Mouse (Mus musculus) midbrain, embryonic 12.5 days (tissue): ENCODE results near the gene Rxrb. TPM values are rescaled to one million over a fixed set of nuclear protein-coding genes. Genes with fewer than 3 reads are reported as not detected.

Experiments
- ATAC-seq: fragments of 200-750 bp; cut with Nextera tagmentation; 2 replicates; pipeline ENCODE4 v1.8.0; 2017; ENCODE audit warnings: low read depth, moderate TSS enrichment, moderate library complexity; ENCODE audit not compliant: low FRiP score
- H3K27ac ChIP-seq: fragments of 300-500 bp; sonication (generic); replicated peaks from 2 replicates; pipeline ENCODE4 v1.5.1; 2016; ENCODE audit warnings: mild to moderate bottlenecking
- H3K27me3 ChIP-seq: fragments of 300-500 bp; sonication (generic); 2 replicates; pipeline ENCODE4 v1.6.1; 2016; ENCODE audit warnings: mild to moderate bottlenecking
- H3K36me3 ChIP-seq: fragments of 300-500 bp; sonication (generic); 2 replicates; pipeline ENCODE4 v1.6.1; 2016
- H3K4me1 ChIP-seq: fragments of 300-500 bp; sonication (generic); 2 replicates; pipeline ENCODE4 v1.6.1; 2016
- H3K4me2 ChIP-seq: fragments of 300-500 bp; sonication (generic); replicated peaks from 2 replicates; pipeline ENCODE4 v1.6.1; 2016; ENCODE audit warnings: mild to moderate bottlenecking, moderate library complexity
- H3K4me3 ChIP-seq: fragments of 300-500 bp; sonication (generic); 2 replicates; pipeline ENCODE4 v1.5.1; 2016; ENCODE audit warnings: mild to moderate bottlenecking
- H3K9ac ChIP-seq: fragments of 300-500 bp; sonication (generic); replicated peaks from 2 replicates; pipeline ENCODE4 v1.6.1; 2016; ENCODE audit warnings: mild to moderate bottlenecking, moderate library complexity
- H3K9me3 ChIP-seq: fragments of 300-500 bp; sonication (generic); 2 replicates; pipeline ENCODE4 v1.6.1; 2016; ENCODE audit warnings: mild to moderate bottlenecking
- WGBS: fragments of 180-500 bp; shearing (Covaris S2); methylation state at CpG from one replicate; pipeline ENCODE4 v1.1.7; 2016; 5-methylcytosine and 5-hydroxymethylcytosine counted together
- polyA plus RNA-seq: library from polyadenylated mRNA; unstranded; fragments of >200 nt; fragmentation: Nextera tagmentation; extraction: Ambion mirVana; gene quantifications from 2 replicates; pipeline ENCODE4 v1.2.1, GENCODE M21; 2016

Gene Rxrb
- polyA plus RNA-seq, 1 experiment from 2014 or later = 68.4 TPM

DNA sequence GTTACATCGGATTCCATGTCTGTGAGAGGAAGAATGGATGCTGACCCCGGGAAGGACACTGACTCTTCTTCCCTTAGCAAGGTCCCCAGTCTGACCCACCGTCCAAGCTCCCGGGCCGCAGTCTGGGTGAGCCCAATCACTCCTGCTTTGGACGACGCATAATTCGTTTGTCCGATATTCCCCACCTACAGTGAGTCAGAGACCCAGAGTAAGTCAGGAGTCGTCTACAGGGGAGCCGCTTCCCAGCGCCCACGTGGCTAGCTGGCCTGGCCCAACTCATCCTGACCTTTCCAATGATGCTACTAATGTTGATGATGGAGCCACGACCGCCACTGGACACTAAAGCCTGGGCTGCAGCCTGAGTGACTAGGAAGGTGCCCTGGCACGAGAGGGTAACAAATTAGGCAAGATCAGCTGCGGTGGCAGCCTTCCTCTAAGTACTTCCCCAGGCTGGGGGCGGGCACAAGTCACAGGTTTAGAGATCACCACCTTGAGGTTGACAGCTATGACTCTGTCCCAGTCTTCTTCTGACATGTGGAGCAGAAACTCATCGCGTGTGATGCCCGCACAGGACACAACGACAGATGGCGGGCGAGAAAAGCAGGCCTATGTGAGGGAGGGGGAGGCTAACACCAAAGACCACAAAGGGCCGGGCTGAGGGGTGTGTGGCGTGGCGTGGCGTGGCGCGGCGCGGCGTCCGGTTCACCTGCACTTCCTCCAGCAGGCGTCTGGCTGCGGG lies 4.5 kb upstream of the Rxrb start:
- peaks cover 67% of the 10 kb centered on the region for H3K4me1 ChIP-seq
- H3K9ac ChIP-seq = peak overlapping the region; percentile 88
- H3K36me3 ChIP-seq = peaks cover 32% of the 10 kb centered on the region
- peak overlapping the region; percentile 88 for H3K4me2 ChIP-seq
- no peaks in the 10 kb centered on the region for H3K9me3 ChIP-seq
- ATAC-seq = no peak
- peak overlapping the region; percentile 96 for H3K27ac ChIP-seq
- no peaks in the 10 kb centered on the region for H3K27me3 ChIP-seq
- WGBS = 4% methylated on average over 24 of the region's 36 CpGs
- H3K4me3 ChIP-seq = peak overlapping the region; percentile 95

DNA sequence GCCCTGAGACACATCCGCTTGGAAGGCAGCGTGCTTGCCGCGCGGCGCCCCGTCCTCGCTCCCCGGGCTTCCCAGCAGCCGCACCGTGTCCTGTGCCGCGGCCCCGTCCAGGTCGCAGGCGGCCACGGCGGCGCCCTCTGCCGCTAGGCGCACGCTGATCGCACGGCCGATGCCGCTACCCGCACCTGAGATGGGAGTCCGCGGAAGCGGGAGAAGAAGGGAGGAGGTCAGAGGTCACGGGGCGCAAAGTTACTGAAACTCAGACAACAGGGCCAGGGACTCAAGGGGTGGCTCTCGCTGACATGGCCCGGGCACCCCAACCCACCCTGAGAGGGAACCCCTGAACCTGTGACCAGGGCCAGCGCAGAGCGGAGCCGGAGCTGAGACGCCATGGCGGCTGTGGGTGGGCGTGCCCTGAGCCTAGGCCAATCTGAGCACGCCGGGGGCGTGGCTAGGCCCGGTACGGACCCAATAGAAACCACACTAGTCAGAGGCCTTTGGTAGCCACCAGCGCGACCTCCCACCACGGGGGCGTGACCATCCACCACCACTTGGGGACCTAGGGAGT lies 3.9 kb upstream of the Rxrb start, which contains the start of gene H2-Ke6:
TSS of gene H2-Ke6 (minus strand) at position 405 of the 568 bp plus-strand sequence.
- H3K4me1 ChIP-seq = peaks cover 68% of the 10 kb centered on the region

DNA sequence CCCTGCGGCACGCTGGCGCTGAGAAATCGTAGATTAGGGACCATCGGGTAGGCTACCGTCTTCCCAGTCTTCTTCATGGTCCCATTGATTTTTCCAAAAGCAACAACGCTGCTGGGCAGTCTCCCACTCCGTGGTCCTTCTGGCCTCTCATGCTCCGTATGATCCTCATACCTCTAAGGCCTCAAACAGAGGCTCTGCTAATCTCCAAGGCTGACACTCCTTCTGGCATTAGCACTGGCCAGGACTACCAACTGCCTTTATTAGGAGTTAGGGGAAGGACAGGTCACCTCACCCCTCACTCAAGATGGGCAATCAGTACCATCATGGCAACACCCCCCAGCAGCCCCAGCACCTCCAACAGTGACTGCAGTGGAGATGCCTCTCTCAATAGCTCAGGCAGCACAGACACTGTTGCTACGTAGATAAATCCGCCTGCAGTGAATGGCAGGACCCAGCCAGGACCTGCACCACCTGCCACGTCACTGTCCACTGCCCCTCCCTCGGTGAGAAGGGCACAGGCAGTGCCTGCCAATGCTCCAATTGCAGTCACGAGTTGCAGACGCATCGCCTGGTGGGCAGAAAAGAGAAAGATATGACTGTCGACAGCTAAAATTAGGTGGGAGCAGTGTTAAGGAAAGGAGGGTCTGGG lies 3.0 kb upstream of the Rxrb start:
- Histone ChIP-seq H3K4me3 (peak overlapping the region; percentile 95), H3K4me1 (peaks cover 71% of the 10 kb centered on the region), H3K36me3 (peaks cover 19% of the 10 kb centered on the region), H3K4me2 (peak overlapping the region; percentile 88), H3K27ac (peak overlapping the region; percentile 96), H3K9me3 (no peaks in the 10 kb centered on the region), H3K27me3 (no peaks in the 10 kb centered on the region), H3K9ac (peak overlapping the region; percentile 32; the same call in 1 of the 2 replicates)
- ATAC-seq = no peak
- 45% methylated on average over 17 of the region's 17 CpGs for WGBS

More for the DNA sequence above, 3.9 kb upstream of the Rxrb start, which contains the start of gene H2-Ke6:
- 0% methylated on average over 48 of the region's 49 CpGs for WGBS
- Histone ChIP-seq H3K4me3 (peak within 1 kb of the TSS; percentile 95), H3K9me3 (no peaks in the 10 kb centered on the region), H3K9ac (peak within 1 kb of the TSS; percentile 88), H3K27me3 (no peaks in the 10 kb centered on the region), H3K4me2 (peak within 1 kb of the TSS; percentile 88), H3K27ac (peak within 1 kb of the TSS; percentile 96), H3K36me3 (peaks cover 25% of the 10 kb centered on the region)
- ATAC-seq = peak; percentile 61

DNA sequence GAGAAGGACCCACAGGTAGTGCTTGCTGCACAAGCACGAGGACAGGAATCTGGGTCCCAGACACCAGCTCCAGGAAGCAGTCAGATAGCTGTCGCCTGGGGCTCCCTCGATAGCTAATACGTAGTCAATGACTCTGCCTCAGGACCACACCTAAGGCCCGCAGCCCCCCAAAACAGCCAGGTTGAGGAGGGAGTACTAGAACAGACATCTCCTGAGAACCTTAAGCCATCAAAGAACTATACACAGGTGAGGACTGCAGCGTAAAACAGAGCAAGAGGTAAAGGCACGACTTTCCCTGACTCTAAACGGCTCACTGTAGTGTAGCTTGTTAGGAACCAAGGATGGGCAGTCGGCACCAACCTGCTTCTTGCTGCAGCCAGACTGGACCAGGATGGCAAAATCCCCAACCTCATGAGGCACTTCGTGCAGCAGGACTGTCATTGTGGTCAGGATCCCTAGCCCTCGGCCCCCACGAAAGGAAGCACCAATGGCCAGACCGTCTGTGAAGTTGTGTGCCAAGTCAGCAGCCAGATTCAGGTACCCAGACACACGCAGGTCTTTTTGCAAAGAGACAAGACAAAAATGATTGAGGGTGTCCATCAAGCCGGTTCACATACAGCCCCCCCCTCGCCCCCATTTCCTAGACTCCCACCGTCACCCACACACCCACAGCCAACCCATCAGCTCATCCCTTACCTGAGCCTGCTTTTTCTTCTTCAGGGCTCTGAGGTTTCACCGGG lies 2.3 kb upstream of the Rxrb start:
- peak overlapping the region; percentile 97 for H3K4me2 ChIP-seq
- peak overlapping the region; percentile 91 for H3K9ac ChIP-seq
- no peak for ATAC-seq
- H3K9me3 ChIP-seq = no peaks in the 10 kb centered on the region
- no peaks in the 10 kb centered on the region for H3K27me3 ChIP-seq
- peaks cover 25% of the 10 kb centered on the region for H3K36me3 ChIP-seq
- H3K4me3 ChIP-seq = peak overlapping the region; percentile 95
- peak overlapping the region; percentile 96 for H3K27ac ChIP-seq
- H3K4me1 ChIP-seq = peaks cover 70% of the 10 kb centered on the region
- 84% methylated on average over 18 of the region's 18 CpGs for WGBS

DNA sequence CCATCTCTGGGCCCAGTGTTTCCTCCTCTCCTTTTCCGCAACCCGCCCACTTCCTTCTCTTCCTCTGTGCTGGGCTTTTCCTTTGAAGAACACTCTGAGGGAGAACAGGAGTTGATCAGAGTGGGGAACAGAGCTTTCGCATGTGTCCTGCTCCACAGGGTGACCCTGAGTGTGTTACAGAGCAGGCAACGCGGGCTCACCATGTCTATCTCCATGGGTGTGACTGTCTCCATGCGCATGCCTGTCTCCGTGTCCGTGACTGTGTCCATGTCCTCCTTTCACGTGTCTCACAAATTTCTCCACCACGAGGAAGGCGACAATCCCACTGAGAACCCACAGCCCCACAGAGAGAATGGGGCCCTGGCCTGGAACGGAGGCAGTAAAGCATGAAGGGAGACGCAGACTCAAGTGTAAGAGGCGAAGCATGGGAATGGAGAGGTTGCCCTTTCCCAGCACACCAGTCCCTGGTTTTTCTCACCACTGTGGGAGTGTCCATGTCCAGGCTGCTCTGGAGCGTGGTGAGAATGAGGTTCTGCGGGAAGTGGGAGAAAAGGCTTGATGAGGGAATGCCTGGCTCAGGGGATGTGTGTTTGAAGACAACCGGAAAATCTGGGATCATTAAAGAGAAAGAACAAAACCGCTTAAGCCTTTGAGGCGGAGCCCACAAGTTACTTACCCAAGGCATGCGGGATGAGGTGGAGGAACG lies 1.6 kb upstream of the Rxrb start:
- WGBS = 65% methylated on average over 21 of the region's 21 CpGs
- H3K9ac ChIP-seq = peak overlapping the region; percentile 91
- peak overlapping the region; percentile 97 for H3K4me2 ChIP-seq
- H3K4me1 ChIP-seq = peaks cover 70% of the 10 kb centered on the region
- H3K9me3 ChIP-seq = no peaks in the 10 kb centered on the region
- H3K27me3 ChIP-seq = no peaks in the 10 kb centered on the region
- H3K36me3 ChIP-seq = peaks cover 32% of the 10 kb centered on the region
- H3K4me3 ChIP-seq = peak overlapping the region; percentile 95
- ATAC-seq = no peak
- H3K27ac ChIP-seq = peak overlapping the region; percentile 98; the same call in 1 of the 2 replicates

DNA sequence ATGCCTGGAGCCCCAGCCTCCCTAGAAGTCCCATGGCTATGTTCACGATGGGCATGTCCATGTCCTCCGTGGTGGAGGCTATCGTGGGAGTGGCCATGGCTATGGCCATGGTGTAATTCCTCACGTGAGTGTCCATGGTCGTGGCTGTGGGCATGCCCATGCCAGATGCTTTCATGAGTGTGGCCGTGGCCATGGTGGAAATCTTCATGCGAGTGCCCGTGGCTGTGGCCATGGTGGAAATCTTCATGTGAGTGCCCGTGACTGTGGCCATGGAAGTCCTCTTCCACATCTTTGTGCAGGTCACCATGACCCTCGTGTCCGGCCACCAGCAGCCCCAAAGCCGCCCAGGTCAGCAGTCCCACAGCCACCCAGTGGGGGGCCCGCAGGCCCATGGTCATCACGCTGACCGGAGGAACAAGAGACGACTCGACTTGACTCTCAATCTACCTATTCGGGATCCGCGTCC lies 718 bp upstream of the Rxrb start:
- H3K9ac ChIP-seq = peak overlapping the region; percentile 91
- no peak for ATAC-seq
- no peaks in the 10 kb centered on the region for H3K27me3 ChIP-seq
- peak overlapping the region; percentile 98 for H3K27ac ChIP-seq
- H3K9me3 ChIP-seq = no peaks in the 10 kb centered on the region
- H3K4me3 ChIP-seq = peak overlapping the region; percentile 95
- 2% methylated on average over 20 of the region's 20 CpGs for WGBS
- peaks cover 40% of the 10 kb centered on the region for H3K36me3 ChIP-seq
- H3K4me2 ChIP-seq = peak overlapping the region; percentile 97
- H3K4me1 ChIP-seq = peaks cover 63% of the 10 kb centered on the region

DNA sequence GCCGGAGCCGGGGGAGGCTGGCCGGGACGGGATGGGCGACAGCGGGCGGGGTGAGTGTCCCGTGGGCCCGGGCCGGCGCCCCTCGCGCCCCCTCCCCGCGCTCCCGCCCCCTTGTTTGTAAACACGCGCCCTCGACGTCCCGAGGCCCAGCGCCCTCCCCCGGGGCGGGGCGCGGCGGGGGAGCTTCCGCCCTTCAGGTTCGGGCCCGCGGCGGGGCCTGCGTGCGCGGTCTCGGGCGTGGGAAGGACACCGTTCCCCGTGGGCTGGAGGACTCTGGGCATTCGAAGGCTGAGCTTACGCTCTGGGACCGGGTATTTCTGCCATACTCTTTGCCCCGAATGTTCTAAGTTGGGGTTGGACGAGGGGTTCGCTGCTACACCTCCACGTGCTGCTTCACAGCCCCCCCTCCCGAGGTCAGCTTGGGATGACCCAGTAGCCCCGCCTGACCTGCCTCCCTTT lies 591 bp downstream of the Rxrb start:
- no peak for ATAC-seq
- H3K4me1 ChIP-seq = peaks cover 50% of the 10 kb centered on the region

DNA sequence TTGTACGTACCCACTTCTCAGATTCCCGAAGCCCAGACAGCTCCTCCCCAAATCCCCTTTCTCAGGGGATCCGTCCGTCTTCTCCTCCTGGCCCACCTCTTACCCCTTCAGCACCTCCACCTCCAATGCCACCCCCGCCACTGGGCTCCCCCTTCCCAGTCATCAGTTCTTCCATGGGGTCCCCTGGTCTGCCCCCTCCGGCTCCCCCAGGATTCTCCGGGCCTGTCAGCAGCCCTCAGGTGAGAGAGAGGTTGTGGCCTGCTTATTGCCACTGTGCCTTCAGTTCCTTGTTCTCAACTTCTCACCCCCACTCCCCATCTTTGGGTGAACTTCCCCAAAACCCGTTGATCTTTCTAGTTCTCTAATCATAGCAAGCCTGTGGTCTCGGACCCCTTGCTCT lies 1.2 kb downstream of the Rxrb start:
- 62% methylated on average over 8 of the region's 9 CpGs for WGBS
- Histone ChIP-seq H3K27me3 (no peaks in the 10 kb centered on the region), H3K27ac (no peak overlapping the region), H3K9me3 (no peaks in the 10 kb centered on the region), H3K36me3 (peaks cover 59% of the 10 kb centered on the region), H3K4me3 (peak overlapping the region; percentile 95), H3K4me2 (peak overlapping the region; percentile 97), H3K9ac (peak overlapping the region; percentile 96), H3K4me1 (peaks cover 48% of the 10 kb centered on the region)
- no peak for ATAC-seq

More for the DNA sequence above, 591 bp downstream of the Rxrb start:
- Histone ChIP-seq H3K27me3 (no peaks in the 10 kb centered on the region), H3K4me3 (peak overlapping the region; percentile 95), H3K9ac (peak overlapping the region; percentile 96), H3K27ac (peak overlapping the region; percentile 98), H3K4me2 (peak overlapping the region; percentile 97), H3K9me3 (no peaks in the 10 kb centered on the region), H3K36me3 (peaks cover 53% of the 10 kb centered on the region)
- under 1% methylated on average over 38 of the region's 48 CpGs for WGBS

DNA sequence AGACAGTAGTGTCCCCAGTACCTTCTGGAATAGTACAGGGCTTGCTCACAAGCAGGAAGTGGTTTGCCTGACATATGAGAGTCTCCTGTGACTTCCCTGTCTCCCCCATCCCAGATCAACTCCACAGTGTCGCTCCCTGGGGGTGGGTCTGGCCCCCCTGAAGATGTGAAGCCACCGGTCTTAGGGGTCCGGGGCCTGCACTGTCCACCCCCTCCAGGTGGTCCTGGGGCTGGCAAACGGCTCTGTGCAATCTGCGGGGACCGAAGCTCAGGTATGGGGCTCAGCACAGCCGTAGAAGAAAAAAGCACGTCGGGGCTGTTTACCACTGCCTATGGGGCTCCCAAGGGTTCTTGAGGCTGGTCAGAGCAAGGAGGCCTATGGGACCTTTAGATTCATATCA lies 1.8 kb downstream of the Rxrb start:
- no peaks in the 10 kb centered on the region for H3K9me3 ChIP-seq
- H3K27ac ChIP-seq = no peak overlapping the region
- peak overlapping the region; percentile 95; the same call in 1 of the 2 replicates for H3K4me3 ChIP-seq
- peaks cover 61% of the 10 kb centered on the region for H3K36me3 ChIP-seq
- 90% methylated on average over 9 of the region's 9 CpGs for WGBS
- H3K9ac ChIP-seq = 0 out of 2 replicates have a peak overlapping the region, but pooled peaks have one; percentile 96
- peaks cover 49% of the 10 kb centered on the region for H3K4me1 ChIP-seq
- H3K27me3 ChIP-seq = 0 out of 2 replicates have a peak, but pooled peaks cover 3% of the 10 kb centered on the region
- peak overlapping the region; percentile 97; the same call in 1 of the 2 replicates for H3K4me2 ChIP-seq
- ATAC-seq = no peak

DNA sequence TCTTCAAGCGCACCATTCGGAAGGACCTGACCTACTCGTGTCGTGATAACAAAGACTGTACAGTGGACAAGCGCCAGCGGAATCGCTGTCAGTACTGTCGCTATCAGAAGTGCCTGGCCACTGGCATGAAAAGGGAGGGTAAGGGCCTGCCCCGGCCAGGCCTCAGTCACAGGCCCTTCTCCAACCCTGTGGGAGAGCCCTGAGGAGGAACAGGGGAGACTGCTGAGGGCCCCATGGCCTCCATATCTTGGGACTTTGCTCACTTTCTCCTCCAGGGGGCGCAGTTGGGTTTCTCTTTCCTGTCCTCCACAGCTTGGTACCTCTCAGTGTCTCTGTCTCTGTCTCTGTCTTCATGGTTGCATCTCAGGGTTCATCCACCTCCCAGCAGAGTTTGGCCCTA lies 2.5 kb downstream of the Rxrb start:
- WGBS = 78% methylated on average over 10 of the region's 10 CpGs
- H3K27ac ChIP-seq = no peak overlapping the region
- ATAC-seq = no peak
- no peaks in the 10 kb centered on the region for H3K9me3 ChIP-seq
- H3K27me3 ChIP-seq = 0 out of 2 replicates have a peak, but pooled peaks cover 3% of the 10 kb centered on the region
- no peak overlapping the region for H3K4me3 ChIP-seq
- peaks cover 55% of the 10 kb centered on the region for H3K36me3 ChIP-seq
- no peak overlapping the region for H3K4me2 ChIP-seq
- H3K4me1 ChIP-seq = peaks cover 49% of the 10 kb centered on the region
- no peak overlapping the region for H3K9ac ChIP-seq

DNA sequence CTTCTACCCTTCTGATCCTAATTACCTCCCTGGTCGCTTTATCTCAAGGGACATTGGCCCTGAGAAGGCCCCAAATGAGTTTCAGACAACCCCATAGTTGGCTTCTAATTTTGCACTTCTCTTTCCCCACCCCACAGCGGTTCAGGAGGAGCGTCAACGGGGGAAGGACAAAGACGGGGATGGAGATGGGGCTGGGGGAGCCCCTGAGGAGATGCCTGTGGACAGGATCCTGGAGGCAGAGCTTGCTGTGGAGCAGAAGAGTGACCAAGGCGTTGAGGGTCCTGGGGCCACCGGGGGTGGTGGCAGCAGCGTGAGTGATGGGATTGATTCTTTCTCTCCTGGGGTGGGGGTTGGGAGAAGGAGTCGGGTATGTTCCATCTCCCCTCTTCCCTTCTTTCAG lies 3.9 kb downstream of the Rxrb start:
- Histone ChIP-seq H3K4me1 (peaks cover 49% of the 10 kb centered on the region), H3K9me3 (no peaks in the 10 kb centered on the region), H3K9ac (no peak overlapping the region), H3K4me3 (no peak overlapping the region), H3K27ac (no peak overlapping the region), H3K36me3 (peaks cover 43% of the 10 kb centered on the region), H3K27me3 (peaks cover 9% of the 10 kb centered on the region), H3K4me2 (no peak overlapping the region)
- 92% methylated on average over 9 of the region's 9 CpGs for WGBS
- no peak for ATAC-seq
